Mouse (Mus musculus): ENCODE measurements around the gene Atl2.

The Atl2 gene

GRCm38 (mm10) chr17:79895911-79896423 lies at the start of gene Atl2:
Atl2 (minus strand) TSS chr17:79896123.
- DNase-seq (ENCODE audit: low spot score in 2 of 2) = peak; percentile 91 to 94

GRCm38 (mm10) chr17:79944851-79945250 lies 48.9 kb upstream of the Atl2 start:
- no peak for DNase-seq (ENCODE audit: low spot score in 2 of 2)

GRCm38 (mm10) chr17:79942418-79942817 lies 46.5 kb upstream of the Atl2 start:
- DNase-seq (ENCODE audit: low spot score in 2 of 2) = no peak

DNA sequence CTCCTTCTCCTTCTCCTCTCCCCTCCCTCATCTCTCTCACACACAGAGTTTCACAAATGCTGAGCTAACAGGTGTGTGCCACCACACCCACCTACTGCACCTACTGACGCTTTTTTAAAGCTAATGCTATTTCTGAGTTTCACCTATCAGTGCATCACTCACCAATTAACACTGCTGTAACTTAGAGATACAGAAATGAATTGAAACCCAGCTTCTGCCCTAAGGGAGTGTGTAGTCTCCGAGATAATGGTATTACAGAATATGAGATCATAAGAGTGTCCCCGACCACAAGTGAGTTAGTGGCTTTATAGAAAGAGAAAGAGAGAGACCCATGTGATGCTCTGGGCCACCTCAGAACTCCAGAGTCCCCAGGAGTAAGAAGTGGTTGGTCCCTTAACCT lies 43.2 kb upstream of the Atl2 start:
- no peak for DNase-seq (ENCODE audit: low spot score in 2 of 2)

- DNase-seq (ENCODE audit: low spot score in 2 of 2) = peak in 1 of 2 experiments; percentile 28
Measured at GRCm38 (mm10) chr17:79937921-79938601, 42.1 kb upstream of the Atl2 start.

GRCm38 (mm10) chr17:79934370-79934769 lies 38.4 kb upstream of the Atl2 start:
- no peak for DNase-seq (ENCODE audit: low spot score in 2 of 2)

- no peak for DNase-seq (ENCODE audit: low spot score in 2 of 2)
Measured at GRCm38 (mm10) chr17:79932676-79933278, 36.9 kb upstream of the Atl2 start.

DNA sequence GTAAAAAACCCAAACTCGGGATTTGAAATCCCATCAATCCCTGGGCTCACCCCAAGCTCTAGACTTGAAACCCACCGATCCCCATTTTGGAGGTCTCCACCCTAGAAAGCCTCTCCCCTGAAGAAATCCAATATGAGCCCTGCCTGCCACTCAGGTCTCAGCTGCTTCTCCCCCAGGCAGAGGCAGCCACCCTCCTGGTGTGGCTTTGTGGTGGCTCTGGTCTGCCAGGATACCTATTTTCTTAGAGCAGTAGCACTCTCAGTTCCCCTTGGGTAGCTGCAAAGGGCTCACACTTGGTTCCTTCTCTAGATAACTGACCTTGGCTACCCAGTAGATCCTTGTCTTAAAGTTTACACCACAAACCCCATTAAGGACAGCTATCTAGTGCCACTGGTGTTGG lies 31.2 kb upstream of the Atl2 start:
- no peak for DNase-seq (ENCODE audit: low spot score in 2 of 2)

- no peak for DNase-seq (ENCODE audit: low spot score in 2 of 2)
Measured at GRCm38 (mm10) chr17:79926486-79926885, 30.6 kb upstream of the Atl2 start.

DNA sequence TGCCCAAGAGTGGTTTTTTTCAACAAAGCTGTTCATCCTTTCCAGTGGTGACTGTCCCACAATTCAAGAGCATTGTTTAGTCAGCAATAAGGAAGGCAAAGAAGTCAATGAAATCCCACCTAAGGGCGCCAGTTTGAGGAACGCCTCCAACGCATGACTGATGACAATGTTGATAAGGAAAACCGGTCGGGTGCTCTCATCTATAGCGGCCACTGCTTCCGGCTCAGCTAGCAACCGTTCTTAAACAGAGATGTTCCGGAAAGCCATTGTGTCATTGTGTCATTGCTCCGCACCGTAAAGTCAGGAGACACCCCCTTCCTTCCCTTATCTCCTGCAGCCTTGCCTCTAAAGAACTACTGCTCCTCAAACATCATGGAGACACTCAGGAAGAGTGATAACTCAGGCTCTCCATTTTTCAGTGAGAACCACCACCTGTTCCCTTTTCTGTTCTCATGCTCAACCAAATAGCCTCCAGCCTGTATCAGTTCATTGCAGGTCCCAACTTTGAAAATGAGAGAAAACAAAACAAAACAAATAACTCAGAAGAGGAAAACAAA lies 30.0 kb upstream of the Atl2 start:
- DNase-seq (ENCODE audit: low spot score in 2 of 2) = no peak

- no peak for DNase-seq (ENCODE audit: low spot score in 2 of 2)
Measured at GRCm38 (mm10) chr17:79920355-79920754, 24.4 kb upstream of the Atl2 start.

DNA sequence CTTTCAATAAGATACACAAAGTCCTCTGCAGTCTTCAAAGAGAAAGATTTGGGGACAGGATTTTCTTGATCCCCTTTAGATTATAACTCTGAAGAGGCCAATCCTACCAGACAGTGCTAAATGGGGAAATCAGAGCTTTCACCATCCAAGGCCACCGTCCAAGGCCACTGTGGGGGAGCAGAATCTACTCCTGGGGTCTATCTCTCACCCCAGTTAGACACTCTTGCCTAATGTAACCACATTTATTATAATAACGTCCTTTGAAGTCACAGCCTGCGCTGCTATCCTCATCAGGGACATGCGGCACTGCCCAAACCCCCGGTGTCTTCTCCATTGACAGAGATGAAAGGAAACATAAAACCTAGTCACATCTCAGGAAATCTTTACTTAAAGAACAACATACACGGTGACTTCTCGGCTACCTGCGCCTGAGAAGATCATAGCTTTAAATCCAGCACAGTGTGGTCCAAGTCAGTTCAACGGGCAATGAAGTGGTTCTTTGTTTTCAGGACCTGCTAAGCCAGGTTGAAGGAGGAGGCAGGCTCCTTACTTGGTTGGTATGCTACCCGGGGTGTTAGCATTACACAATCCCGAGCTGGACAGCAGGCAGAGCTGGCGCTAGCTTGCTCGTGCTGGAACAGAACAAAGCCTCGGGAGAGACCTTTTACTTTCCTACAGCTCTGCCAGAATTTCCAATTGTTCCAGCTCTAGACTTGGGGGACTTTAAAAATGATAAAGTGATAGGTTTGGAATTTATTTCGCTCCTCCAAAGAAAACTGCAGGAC lies 23.8 kb upstream of the Atl2 start:
- peak in 1 of 2 experiments; percentile 54 for DNase-seq (ENCODE audit: low spot score in 2 of 2)

DNA sequence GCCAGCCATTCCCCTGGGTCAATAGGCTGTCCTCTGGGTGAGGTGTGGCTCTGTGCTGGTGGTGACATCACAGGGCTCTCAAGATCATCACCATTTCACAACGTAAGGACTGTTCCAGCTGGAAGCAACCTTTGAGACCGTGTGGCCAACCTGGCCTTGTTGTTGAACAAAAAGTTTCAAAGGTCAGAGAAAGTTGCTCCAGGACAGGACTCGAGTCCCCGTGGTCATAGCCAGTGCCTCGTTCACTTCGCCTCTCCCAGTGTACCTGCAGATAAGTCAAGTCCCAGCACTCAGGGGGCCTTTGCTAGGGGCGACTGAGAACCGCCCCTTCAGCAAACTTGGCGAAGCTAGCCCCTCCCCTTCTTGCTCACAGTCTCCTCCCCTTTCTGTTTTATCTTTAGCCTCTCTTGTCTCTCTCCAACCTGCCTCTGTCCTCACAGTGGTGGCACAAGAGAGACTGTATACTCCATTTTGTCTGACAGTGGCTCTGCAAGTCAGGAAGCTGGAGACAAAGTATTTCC lies 22.6 kb upstream of the Atl2 start:
- DNase-seq (ENCODE audit: low spot score in 2 of 2) = peak in 1 of 2 experiments; percentile 46

DNA sequence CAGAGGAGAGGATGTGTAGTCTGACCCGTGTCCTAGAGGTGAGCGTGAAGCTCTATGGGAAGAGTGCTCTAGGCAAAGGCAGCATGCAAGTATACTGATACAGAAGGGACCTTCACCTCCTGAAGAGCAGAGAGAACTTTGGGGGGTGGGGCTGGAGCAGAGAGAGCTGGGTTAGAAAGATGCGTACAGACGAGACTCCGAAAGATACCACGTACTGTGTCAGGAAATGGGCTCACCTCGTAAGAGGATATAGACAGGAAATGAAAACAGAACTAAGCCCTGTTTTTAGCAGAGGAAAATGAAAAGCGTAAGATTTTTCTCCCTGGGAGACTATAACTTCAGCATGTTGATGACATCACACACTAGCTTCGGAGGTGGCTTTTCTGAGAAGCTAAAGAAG lies 21.1 kb upstream of the Atl2 start:
- no peak for DNase-seq (ENCODE audit: low spot score in 2 of 2)

- no peak for DNase-seq (ENCODE audit: low spot score in 2 of 2)
Measured at GRCm38 (mm10) chr17:79912174-79912573, 16.3 kb upstream of the Atl2 start.

DNA sequence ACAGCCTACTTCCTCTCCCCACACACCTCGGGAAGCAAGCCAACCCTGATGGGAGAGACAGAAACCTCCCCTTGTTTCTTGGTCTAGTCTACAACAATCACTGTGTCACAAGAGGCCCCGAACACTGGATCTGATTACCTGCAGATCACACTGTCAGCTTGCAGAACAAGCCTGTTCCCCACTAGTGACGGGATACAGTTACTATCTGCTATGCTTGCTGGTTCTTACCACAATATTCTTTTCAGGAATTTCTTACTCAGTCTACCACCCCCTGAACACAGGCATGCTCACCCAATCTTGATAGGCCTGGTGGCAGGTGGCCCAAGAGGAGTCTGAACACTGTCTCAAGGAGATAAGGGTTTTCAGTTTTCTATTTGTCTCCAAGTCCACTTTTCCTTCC lies 15.8 kb upstream of the Atl2 start:
- no peak for DNase-seq (ENCODE audit: low spot score in 2 of 2)

- no peak for DNase-seq (ENCODE audit: low spot score in 2 of 2)
Measured at GRCm38 (mm10) chr17:79909571-79909970, 13.6 kb upstream of the Atl2 start.

DNA sequence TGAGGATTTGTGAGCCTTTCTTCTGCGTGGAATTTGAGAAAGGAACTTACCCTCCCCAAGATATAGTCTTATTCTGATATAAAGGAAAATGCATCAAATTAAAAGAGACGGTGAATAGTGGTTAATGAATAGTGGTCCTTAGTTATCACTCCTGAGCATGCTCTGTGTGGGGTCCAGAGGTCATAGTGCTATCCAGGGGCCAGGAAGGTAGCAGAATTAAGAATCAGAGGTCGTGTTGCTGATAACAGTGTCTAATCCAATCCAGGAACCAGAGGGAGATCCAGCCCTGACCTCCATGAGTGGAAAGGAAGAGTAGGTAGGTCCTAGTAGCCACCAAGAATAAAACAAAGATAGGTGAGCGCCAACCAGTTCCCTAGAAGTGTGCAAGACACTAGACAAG lies 11.8 kb upstream of the Atl2 start:
- no peak for DNase-seq (ENCODE audit: low spot score in 2 of 2)

DNA sequence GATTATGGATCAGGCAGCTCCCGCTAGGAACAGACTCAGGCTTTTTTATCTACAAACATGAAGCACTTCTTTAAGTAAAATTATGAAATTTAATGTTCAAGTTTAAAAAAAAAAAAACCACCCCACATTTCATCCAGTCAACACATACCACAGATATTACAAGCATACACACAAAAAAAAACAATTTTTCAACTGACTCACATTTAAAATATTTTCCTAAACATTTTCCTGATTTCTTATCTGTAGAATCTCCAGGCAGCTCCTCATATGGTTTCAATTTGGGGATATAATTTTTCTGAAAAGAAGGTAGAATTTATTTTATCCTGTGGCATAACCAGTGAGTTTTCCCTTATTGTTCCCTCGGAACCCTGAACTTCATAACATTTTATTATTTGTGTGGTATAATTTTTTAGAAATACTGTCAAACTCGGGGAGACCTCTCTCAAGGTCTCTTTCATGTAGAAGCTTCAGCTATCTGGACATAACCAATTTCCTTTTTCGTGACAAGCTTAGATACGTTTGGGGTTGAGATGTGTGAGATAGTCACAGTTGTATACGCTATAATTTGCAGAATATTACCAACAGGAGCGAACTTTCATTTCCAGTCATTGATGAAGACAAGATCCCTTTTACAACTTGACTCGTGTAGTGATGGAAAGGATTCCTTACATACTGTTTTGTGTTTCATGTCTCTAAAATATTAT lies 11.0 kb upstream of the Atl2 start:
- DNase-seq (ENCODE audit: low spot score in 2 of 2) = no peak

- DNase-seq (ENCODE audit: low spot score in 2 of 2) = no peak
Measured at GRCm38 (mm10) chr17:79904593-79904992, 8.7 kb upstream of the Atl2 start.

DNA sequence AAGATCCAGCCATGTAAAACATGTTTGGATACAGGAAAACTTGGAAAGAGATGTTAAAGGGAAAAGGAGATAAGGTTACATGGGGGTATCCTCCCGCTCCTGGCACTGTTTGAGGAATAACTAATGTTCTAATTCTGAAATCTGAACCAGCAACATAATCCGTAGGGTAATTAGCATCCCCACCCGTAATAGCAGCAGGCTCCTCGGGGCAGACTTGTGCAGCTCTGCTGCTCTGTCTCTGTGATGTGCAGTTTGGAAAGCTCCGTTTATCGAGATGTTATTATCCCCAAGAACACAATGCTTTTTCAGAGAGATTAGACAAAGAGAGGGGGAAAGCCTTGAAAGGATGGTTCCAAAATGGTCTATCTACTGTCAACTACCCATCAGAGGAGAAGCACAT lies 5.3 kb upstream of the Atl2 start:
- DNase-seq (ENCODE audit: low spot score in 2 of 2) = no peak
